Mouse (Mus musculus) left cerebral cortex, postnatal 25 days (tissue): ENCODE results near the gene Rreb1. TPM values are rescaled to one million over a fixed set of nuclear protein-coding genes. Genes with fewer than 3 reads are reported as not detected.

Source experiments
- DNase-seq, 2 experiments: peaks; one replicate each; pipeline ENCODE4 v3.0.0; 2022; ENCODE audit warnings: low spot score in 2 of 2, mixed read lengths in 1 of 2
- intact Hi-C: fragments of 180-260 bp; cut with DNase I; formaldehyde crosslinking; loops from one replicate; pipeline ENCODE4 v1.15.1; 2025
- total RNA-seq, 2 experiments: library from RNA; stranded (reverse); gene quantifications; 2 replicates each; pipeline ENCODE4 v1.2.3; 2021

Gene Rreb1
- total RNA-seq, 2 experiments from 2014 or later, result 29.4 to 30.1 TPM

DNA sequence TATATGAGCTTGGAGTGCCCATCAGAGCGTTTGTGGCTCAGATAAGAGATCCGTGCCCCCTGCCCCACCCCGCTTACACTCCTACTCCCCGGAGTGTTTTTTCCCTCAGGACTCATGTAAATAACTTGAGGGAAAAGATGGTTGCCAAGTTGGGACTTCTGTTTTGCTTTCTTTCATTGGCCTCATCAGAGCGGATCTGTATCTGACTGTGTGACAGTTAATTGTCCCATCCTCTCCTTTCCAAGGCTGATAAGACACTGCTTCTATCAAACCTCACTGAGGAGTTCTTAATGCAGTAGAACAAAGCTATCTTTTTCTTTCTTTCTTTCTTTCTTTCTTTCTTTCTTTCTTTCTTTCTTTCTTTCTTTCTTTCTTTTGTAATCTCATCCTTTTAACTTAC is 85.4 kb downstream of the Rreb1 start:
- intact Hi-C loops, result no loop called here
- DNase-seq, result no peak

DNA sequence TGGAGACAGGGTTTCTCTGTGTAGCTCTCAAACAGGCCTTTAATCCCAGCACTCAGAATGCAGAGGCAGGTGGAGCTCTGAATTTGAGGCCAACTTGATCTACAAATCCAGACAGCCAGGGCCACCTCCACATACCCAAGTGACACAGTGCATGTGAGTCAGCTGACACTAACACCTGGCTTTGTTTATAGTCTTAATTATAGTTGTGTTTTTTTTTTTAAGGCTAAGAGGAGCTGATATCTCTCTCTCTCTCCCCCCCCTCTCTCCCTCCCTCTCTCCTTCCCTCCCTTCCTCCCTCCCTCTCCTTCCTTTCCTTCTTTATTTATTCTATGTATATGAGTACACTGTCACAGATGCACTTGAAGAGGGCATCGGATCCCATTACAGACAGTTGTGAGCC is 86.5 kb downstream of the Rreb1 start:
- DNase-seq, result no peak
- intact Hi-C loops, result no loop called here

DNA sequence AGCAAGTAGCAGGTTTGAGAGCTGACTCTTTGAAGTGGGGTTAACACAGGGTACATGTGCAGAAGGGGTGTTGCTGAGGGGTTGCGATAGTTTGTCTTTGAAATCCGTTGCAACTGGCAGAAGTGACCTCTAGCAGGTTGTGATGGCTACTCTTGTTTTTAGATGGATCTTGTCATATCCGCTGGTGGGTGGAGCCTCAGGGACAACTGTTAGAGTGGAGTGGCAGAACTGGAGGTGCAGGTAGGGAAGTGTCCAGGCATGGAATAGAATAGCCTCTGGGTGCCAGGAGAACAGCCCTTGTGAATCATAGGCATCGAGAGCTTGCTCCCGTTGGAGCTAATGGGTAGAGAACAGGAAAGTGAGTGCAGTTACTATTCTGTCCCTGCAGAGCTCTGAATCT is 88.1 kb downstream of the Rreb1 start:
- DNase-seq, result no peak
- intact Hi-C loops, result no loop called here

DNA sequence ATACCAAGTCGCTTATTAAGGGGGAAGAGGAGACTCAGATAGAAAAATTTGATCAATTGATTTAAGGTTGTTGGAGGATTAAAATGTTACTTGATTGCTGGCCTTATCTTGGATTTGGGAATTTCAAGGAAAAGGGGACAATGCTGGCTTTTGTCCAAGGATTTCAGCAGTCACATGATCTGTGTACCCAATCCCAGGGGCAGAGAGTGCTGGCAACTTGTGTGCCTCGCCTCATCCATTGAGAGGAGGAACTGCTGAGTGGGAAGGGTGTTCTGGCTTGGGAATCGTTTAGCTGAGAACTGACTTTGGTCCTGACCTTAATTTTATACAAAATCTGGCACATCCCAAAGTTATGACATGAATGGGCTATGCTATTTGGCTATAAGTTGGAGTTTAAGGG is 88.6 kb downstream of the Rreb1 start:
- no peak for DNase-seq
- intact Hi-C loops, result no loop called here

DNA sequence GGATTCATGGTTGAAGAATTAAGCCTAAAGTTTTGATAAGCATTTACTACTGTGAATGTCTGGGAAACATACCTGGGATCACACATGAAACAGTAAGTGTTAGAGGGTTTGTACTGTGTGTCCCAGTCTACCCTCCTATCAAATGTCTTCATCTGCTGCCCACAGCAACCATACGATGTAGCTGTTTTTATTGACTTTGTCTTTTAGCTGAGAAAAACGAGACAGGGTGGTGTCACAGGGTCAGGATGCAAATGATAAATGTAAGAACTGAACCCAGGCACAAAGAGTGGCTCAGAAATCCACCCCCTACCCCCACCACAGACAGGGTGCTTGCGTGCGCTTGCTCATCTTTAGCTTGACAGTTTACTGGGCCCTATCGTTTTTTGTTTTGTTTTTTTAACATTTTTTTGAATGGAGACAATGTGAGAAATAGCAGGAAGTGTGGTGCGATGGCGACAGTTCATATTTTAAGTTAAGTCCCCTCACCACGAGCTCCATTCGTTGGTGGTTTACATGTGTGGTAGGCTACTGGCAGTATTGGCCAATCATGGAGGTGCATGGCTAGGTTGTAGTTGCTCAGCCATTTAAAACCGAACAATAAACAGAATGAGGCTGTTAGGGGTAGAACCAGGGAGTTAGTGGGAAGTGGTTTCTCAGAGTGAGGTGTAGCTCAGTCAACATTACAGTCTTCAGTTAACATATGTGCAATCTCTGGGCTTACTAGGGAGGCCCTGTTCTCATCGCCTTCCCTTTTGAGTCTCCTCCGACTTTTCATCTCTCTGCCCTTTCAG is 92.1 kb downstream of the Rreb1 start:
- intact Hi-C loops, result no loop called here
- DNase-seq, result no peak

DNA sequence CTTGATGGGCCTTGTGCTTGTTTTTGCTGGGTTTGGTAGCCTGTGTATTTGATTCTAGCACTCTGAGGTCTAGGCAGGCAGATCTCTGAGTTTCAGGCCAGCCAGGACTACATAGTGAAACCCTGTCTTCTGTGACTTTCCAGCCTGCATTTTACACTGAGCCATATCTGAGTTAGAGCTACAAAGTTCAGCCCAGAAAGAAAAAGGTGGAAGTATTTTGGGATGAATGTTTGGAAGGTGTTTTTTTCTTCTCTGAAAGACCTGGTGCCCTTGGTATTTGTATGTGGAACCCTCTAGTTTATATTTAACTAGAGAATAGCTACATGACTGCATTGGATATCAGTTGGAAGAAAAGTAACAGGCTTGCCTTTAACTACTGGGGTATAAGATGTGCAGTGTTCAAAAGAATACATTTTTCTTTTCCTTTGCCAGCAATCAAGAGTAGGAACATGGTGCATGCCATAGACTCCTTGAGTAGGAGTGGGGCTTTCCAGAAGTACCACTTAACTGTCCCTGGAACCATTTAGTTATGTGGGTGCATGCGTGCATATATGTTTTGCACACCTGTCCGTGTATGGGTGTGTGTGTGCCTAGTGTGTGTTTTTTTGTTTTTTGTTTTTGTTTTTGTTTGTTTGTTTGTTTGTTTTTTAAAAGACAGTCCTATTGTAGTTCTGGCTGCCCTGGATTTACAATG is 94.1 kb downstream of the Rreb1 start:
- no peak for DNase-seq
- intact Hi-C loops, result no loop called here

DNA sequence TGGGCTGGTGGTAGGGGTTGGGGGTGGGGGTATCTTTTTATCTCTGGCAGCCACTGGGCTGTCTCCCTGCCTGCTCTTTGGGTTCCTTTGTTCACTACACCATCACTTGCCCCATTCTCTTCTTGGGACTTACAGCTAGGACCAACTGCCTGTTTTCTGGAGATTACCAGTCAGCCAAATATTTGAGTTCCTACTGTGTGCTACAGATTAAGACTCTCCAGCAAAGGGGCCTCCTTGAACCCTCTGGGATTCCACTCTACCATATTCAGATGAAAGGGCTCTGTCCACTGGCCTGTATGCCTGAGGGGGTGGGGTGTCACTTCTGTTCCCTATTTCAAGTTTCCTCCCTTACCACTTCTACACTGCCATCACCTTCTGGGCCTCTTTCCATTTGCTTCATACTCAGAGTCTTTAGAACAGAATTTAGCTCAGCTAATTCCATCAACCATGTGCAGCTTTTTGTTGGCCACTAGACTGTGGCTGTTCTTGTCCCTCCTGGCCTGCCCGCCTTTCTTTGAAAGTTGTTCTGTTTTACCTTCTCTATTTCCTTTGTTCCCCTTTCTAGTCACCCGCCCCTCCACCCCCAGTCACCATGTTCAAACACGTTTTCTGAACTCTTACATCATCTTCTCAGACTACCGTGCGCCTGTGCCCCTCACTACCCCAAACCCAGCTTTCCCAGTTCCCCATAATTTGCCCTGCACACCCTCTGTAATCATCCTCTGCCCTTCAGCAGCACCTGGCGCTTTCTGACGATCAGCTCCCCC is 95.1 kb downstream of the Rreb1 start:
- no peak for DNase-seq
- intact Hi-C loops, result no loop called here

DNA sequence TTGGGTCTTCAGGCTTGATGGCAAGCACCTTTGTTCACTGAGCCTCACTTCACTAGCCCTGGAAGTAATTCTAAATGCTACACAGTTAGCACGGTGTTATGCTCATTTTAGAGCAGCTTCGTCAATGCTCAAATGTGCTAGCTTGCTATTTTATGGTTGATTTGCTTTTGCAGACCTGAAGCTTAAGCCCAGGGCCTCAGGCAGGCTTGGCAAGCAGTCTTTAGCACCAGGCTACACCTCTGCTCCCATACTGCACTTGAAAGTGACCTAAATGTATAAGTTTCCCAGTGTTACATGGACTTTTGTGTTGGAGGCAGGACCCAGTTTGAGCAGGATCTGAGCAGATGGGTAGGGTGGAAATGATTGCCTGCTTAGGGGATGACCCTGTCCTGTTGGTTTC is 97.7 kb downstream of the Rreb1 start:
- intact Hi-C loops, result no loop called here

DNA sequence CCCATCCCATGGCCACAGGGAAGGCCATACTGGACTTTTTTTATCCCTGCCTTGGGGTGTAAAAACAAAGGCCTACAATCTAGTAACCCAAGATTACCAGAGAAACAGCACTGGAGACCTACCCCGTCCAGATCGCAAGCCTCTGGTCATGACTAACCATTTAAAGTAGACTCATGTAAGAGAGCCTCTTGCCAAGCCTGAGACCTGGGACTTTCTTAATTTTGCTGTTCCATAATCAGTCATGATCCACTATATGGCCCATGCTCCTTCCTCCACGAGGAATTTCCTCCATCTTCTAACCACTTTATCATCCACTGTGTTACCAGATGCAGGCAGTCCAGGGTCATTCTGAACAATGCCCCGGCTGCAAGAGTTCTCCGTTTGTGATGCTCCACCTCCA is 98.2 kb downstream of the Rreb1 start:
- no peak for DNase-seq
- intact Hi-C loops, result no loop called here

More for the DNA sequence above, 97.7 kb downstream of the Rreb1 start:
- DNase-seq, result no peak

DNA sequence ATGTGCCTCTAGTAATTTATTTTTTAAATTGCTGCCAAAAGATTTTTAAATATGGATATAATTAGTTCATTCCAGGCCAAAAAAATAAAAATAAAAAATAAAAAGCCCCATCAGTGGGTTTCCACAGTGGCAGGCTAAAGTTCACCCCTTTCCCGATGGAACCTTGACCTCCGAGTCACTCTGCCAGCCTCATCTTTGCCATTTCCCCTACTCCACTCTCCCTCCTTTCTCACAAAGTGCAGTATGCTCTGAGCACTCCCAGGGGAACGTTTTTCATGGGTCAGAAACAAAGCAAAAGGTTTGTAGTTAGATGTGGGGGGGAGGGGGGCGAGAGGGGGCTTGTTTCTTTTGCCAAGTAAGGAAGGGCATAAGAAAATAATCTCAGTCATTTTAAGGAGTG is 98.6 kb downstream of the Rreb1 start:
- intact Hi-C loops, result no loop called here

DNA sequence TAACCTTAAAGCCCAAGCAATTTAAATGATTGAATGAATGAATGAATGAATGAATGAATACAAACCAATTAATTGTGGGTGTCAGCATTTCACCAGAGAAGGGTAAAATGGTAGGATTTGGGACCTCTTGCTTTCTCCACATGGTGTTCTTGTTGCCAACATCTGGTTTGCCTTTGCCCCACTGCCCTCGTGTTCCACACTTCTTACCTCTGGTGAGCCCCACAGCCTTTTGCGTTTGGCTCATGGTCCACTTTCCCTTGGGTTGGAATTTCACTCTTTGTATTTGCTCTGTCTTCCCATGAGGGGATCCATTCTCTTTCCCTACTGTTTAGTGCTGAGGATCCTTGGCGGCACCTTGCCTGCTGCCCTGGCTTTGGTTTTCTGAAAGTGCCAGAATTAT is 99.0 kb downstream of the Rreb1 start:
- no peak for DNase-seq
- intact Hi-C loops, result no loop called here

More for the DNA sequence above, 98.6 kb downstream of the Rreb1 start:
- no peak for DNase-seq

DNA sequence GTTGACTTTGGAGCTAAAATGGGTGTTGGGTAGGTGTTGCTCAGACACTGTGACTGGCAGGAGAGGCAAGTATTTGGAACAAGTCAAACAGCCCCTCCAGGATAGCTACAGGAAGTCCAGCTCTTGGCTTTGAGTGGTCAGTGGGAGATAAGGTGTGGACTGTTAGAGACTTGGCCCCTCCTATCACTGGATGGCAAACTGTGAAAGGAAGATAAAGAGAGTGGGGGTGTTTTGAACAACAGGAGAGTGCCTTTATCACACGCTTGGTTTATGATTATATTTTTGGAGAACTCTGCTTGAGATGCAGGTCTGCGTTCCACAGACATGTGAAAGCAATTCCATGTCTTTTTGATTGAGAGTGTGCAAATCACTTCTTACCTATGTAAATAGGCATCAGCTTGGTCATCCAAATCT is 100.7 kb downstream of the Rreb1 start:
- DNase-seq, result no peak
- intact Hi-C loops, result no loop called here

DNA sequence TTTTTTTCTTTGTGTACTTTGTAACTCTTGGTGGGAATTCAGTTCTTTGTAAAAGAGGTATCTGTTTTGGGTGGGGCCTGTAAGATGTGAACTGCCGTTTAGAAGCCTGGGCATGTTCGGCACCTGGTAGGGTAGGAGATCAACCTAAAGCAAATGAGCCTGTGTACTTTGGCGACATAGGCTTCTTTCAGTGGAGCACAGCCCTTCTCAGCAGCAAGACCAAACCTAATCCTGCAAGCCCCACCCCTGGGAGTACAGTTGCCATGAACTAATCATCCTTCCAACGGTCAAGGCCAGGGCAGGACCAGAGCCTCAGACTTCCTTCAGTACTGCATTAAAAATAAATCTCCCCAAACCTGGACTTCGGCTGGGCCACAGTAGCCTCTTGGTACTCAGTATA is 101.4 kb downstream of the Rreb1 start:
- intact Hi-C loops, result no loop called here
- no peak for DNase-seq

DNA sequence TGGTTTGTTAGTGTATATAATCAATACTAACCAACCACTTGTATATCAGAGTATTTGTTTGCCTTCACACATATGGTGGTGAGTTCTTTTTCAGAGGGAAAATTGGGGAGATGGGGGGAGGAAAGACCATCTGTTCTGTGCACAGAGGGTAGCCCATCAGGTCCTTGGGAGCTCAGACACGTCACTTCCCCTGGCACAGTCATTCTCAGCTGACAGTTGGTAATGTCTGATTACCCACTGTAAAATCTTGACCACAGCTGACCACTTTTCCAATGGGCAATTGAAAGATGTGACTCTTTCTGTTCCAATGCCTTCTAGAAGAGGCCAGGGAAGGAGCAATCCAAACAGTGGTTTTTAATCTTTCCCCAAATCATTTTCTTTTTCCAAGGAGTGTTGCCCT is 101.8 kb downstream of the Rreb1 start:
- DNase-seq, result no peak
- intact Hi-C loops, result no loop called here

DNA sequence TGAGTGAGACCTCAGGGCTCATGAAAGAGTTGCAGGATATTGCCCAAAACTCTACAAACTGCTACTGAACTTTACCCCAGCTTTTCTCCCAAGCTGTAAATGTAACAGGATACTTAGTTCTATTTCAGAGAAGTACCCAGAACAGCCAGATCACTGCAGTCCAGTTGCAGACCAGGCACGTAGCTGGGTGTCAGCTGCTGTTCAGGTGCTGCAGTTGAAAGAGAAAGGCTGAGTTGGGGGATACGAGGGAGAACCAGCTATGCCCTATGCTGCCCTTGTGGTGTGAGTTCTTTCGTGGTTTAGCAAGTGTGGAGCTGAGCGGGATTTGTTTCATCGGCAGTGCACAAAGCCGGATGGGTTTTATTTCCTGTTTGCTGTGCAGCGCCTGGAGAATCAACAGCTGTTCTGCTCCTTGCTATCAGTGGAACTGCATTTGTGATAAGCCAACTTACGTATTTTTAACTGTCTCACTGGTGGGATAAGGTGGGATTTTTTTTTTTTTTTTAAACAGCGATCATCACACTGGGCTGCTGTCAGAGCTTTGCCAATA is 102.5 kb downstream of the Rreb1 start:
- intact Hi-C loops, result no loop called here
- DNase-seq, result no peak

DNA sequence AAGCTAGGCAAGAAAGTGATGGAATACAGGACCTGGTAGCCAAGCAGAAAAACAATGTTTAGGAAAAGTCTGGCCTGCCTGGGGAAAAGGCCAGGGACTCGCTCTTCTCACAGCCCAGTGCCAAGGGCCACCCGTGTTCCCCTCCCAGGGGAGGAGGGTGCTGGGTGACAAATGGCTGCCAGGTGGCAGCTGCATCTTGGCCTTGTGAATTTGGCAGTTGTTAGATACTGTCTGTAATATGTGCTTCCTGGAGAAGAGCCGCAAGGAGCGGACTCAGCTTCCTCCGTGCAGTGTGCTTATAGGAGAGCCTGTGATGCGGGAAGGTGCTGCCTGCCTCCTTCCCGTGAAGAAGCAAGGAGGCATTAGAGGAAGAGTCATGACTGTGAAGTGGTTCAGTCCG is 104.3 kb downstream of the Rreb1 start:
- intact Hi-C loops, result no loop called here
- no peak for DNase-seq

DNA sequence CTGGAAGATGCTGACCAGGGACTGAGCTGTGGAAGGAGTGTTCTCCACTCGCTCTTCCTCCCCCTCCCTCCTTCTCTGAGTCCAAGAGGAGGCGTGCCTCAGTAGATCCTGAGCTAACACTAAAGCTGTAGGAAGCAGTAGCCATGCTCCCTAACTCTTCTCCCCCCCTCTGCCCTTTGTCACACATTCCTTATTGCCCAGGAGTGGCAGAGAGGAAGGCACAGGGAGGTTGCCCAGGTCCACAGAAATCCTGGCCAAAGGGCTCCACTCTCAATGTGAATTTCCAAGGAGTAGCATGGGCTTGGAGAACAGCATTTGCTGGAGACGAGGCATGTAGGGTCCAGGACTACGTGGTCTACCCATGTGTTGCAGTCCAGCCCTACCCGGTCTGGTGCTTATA is 104.8 kb downstream of the Rreb1 start:
- intact Hi-C loops, result no loop called here
- DNase-seq, result no peak

DNA sequence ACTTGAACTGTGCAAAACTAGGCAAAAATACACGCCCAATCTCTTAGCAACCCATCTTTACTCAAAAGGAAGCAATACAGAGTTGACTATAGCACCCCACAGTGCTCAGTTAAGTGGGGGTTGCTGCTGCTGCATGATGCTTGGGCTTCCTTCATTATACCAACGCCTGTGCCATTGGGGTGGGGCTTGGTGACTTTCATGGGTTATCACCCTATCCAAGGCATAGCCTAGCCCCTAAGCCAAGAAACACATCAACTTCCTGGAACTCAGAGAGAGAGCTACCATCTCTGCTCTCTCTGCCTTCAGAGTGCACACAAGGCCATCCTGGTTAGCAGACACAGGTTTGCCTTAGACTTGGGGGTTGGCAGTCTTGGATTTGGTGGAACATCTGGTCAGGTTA is 107.2 kb downstream of the Rreb1 start:
- no peak for DNase-seq
- intact Hi-C loops, result no loop called here

DNA sequence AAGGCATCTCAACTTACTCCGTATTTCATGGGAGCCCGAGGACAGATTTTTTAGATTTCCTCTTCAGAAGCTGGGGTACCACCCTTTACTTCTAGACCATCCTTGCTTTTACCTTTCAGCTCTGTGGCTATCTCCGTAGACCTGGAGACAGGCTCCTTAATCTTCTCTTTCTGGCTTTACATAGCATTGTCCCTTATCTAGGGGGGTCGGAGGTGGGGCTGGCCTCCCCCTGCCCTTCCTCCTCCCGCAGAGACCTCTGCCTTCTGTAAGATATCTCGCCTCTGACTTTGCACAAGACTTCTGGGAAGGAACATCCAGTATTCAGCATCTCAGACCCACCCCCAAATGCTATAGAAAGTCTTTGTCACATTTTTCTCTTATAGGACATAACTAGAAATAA is 107.8 kb downstream of the Rreb1 start:
- intact Hi-C loops, result no loop called here
- no peak for DNase-seq

DNA sequence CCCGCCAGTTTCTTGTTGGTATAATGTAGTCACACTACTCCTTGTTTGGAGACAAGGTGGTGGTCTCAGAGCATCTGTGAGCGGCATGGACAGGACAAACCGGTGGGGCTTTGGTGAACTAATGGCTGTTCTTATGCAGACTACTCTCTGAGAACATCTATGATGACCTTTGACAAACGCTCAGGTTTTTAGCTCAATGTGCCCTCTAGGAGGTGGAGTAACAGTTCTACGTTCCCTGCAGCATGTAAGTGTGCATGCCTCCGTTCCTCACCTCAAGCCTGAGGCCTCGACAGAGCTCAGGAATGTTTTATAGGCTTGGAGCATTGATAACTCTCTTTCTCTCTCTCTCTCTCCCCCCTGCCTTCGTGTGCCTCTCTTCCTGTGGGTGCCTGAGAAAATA is 116.6 kb downstream of the Rreb1 start:
- intact Hi-C loops, result no loop called here
- no peak for DNase-seq
